Mouse (Mus musculus) embryo, embryonic 11.5 days (tissue): Measurements from ENCODE around the gene Lamtor3.
"Not testable (repeated sequence)": the region's sequence is repeated elsewhere in the genome, so short reads cannot be mapped to it uniquely, and the experiment has no call there.

Source experiments
- DNase-seq: peaks from one replicate; pipeline ENCODE4 v3.0.0-alpha.2; 2012; ENCODE audit warnings: low read depth, low spot score

Lamtor3 gene

DNA sequence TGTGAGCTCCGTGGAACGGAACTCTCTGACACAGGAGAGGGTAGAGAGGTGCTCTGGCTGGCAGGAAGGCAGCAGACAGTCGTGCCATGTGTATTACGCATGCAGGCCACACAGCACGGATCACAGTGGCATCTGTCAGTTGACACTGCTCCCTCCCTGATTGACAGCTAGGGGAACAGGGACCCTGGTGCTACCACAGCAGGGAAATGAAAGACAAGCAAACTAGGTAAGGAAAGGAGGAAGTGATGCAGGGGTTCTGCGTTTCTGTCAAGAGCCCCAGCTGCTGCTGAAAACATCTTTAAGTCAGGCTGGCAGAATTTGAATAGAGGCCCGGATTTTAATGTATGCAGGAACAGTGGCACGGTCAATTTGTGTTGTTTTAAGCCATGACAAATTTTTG lies 45.2 kb downstream of the Lamtor3 start:
- DNase-seq, result no peak

DNA sequence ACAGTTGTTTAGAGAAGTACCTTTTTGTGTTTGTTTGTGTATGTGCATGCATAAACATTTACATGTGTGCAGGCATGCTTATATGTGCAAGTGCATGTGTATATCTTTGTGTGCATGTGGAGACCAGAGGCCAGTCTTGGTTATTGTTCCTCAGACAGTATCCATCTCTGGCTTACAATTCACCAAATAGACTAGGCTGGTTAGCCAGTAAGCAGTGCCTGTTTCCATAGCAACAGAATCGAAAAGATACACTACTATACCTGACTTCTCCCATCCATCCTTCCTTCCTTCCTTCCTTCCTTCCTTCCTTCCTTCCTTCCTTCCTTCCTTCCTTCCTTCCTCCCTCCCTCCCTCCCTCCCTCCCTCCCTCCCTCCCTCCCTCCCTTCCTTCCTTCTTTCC lies 45.7 kb downstream of the Lamtor3 start:
- not testable (repeated sequence) for DNase-seq

DNA sequence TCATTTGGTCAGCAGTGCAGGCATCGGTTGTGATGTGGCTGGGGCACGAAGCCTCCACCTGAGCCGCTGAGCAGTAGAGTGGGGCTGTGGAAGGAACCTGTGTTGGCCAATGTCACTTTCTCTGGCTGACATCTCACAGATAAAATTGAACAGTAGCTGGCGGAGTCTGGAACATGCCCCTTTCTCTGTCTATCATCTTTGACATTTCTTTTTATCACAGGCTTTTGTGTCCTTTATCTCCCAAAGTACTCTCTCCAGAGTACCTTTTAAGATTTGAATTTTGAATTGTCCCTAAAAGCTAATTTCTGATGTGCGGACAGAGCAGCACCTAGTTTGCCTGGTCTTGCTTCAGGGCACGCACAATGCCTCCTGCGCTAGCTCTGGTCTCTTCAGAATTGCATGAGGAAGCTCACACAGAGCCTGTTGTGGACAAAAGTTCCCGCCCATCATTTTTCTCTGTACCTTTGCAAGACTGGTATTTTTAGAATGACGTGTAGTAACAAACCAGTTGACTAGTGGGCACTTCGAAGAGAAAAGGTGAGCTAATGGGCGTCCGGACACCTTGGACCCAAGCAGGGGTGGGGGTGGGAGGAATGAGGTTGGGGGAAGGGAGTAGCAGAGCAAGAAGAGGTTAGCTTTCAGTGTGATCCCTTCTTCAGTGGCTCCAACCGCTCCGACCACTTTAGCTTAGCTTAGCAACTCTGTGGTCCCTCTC lies 50.0 kb downstream of the Lamtor3 start:
- DNase-seq, result no peak

DNA sequence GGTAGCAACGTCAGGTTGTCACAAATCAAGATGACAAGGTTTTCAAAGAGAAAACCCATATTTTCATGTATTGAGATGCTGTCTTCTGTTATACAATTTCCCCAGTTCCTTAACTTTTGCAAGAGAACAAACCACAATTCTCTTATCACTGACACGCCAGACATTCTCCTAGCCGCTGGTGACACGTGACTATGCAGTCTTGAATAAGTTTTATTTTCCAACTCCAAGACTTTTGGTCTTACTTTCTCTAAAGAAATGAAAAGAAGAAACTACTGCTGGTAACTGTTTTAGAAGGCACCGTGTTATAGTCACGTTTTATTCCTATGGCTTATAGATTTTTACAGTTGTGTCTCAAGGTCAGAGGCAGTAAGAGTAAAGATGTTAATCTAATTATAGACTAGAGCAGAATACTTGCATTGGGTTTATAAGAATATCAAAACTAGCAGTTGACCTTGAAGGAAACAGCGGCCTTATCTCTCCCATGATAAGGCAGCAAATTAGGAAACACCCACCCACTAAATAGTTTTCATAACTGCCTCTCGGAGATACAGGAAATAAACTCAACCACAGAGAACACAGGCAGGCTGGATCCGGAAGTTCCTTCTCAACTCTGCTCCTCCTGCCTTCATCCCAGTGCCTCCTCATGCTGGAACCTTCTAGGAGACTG lies 50.6 kb downstream of the Lamtor3 start:
- DNase-seq, result no peak

DNA sequence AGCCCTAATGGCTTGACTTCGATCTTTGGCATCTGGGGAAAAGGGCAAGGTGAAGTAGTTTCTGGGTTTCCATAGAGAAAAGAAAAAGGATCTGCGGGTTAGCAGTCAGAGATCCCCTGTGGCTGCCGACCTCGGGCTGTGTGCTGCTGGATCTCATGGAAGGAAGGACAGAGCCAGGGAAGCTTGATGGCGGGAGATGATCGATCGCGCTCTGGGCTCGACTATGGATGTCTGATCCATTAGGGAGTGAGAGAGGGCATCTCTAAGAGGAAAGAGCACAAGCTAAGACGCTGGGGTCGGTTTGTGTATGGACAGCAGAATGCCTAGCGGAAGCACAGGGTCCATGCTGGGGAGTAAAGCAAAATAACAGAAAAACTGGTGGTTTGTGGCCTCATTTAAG lies 51.6 kb downstream of the Lamtor3 start:
- DNase-seq, result no peak

DNA sequence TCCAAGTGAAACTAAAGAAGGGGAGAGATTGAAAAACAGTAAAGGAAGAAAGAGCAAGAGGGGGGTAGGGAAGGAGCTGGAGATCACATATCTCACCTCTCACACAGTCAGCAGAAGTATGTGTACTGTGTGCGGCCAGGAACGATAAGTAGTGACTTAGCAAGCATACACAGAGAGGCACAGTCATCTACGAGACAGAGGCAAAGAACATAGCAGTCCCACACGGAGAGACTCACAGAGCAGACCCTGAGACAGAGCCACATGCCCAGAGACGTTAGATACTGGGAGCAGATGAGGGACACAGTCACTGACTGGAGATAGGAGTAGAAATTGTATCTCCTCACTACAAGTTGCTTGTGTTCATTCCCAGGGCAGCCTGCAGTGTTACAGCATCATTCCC lies 53.9 kb downstream of the Lamtor3 start:
- DNase-seq, result no peak

DNA sequence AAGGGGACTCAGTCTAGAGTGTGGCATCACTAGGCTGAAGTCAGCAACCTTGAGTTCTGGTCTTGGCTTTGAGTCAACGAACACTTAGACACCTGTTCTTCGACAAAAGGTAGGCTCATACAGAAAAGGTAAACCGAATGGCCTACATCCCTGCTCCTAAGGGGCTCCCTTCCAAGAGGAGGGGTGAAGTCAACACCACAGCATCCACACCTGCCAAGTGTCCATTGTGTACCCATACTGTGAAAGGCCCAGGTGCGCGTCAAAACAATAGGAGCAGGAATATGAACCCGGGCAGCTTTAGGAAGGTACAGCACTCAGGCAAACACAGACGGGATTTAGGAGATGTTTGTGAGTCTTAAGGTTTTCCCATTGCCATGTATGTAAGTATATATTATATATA lies 54.7 kb downstream of the Lamtor3 start:
- DNase-seq, result no peak

DNA sequence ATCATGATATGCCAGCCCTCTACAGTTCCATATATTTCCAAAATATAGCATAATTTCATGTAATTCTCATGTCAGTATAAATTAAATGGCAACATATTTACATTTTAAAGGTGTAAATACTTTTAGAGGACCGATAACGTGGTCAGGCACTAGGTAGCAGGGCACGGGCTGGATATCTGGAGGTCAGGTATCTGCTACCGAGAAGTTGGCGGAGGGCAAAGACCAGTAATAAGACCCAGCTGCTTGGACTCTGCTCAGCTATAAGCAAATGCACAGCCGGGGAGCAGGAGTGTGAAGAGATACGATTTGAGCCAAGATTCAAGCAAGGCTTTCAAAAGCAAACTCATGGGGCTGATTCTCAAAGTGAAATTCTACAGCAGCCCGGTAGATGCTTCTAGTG lies 56.0 kb downstream of the Lamtor3 start:
- DNase-seq, result no peak

DNA sequence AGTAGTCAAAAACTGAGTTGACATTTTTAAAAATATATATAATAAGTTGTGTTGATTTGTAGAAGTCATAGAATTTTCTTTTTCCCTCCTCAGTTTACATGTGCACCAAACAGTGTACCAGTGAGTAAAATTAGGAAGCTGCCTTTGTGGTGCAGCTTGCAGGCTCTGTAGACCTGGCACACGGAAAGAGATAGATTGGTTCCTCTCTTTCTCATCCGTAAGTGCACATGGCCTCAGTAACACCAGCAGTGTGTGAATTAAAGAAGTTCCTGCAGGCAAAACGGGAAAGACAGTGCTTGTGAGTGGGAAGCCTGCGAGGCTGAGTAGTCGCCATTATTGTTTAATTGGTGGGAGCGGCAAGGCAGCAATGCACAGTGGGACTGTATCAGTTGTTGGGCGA lies 57.1 kb downstream of the Lamtor3 start:
- DNase-seq, result no peak

DNA sequence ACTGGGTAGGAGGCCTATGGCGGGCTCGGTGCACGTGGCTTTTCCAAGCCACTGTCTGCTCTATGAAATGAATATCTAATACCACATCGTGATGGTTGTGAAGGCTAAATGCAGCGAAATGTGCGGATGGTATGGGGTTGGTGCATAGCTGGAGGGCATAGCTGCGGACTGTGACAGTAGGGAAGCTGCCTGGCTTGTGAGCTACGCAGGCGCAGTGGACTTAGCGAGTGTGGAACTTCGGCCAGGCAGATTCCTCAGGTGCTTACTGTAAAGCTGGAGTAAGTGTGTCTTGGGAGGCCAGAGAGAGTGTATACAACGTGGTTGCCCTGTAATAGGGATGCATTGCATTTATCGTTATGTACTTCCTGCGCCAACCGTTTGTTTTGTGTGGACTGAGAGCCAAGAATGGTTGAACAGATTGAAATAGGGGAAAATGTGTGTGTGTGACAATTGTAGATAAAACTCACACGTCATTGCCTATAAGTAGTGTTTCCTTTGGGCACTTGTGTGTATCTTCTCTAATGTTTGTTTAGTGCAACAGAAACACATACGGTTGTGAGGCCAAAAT lies 57.6 kb downstream of the Lamtor3 start:
- DNase-seq, result no peak

DNA sequence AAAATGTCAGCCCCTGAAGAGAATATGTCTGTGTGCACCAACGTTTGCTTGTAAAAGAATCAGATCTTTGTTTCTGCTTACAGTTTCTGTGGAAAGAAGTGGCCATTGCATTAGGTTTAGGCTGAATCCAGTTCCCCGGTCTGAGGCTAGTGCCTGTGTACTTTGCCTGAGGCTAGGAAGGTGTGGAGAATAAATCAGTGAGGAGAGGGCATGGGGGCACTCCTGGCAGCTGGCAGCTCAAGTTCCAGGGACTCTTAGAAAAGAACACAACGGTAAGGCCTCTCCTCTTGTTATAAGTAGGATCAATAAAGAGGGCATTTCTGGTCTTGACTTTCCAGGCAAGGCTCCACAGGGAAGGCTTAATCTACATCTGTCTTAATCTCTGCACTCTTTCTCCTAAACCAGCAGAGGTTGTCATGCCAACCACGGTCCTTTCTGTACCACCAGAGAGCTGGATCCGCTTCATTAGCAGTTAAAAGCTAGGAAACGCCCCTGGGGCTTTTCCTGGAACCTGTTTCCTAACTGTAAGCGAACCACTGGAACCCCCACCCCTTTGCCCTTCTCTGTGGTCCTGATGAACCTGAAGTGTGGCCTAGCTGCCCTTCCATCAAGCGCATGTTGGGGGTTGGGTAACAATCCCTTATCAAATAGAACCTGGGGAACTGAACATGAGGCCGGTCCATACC lies 58.8 kb downstream of the Lamtor3 start:
- no peak for DNase-seq

DNA sequence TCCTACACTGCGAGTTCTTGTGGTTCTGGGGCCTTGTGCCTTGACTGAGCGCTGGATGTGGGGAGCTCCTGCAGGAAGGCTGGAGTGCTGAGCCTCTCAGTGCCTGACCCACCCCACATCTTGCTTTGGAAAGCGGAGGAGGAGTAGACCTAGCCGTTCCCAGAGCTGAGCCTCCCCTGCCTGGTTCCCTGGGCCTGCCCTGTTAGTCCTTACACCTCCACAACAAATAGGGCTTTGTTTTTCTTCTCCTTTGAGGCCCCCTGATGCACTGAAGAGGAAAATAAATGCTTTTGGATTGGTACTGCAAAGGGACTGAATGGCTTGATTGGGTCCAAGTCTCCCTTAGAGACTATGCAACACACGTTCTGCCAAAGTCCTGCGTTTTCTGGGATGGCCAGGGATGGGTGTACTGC lies 59.3 kb downstream of the Lamtor3 start:
- no peak for DNase-seq

DNA sequence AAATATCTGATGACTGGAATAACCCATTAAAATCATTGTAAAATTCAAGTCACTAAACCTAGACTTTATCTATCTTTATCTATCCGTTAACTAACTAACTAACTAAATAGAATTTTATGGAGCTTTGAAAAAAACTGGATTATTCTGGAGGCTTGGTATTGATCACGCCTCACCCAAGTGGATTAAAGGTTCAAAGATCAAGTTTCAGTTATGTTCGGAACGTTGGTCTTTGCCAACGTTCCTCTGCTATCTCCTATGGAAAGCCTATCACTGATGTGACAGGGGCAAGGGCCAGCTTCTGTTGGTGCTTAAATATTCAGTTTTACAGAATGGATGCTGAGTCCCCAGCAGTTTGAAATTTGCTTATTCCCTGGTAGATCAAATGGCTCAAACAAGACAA lies 59.9 kb downstream of the Lamtor3 start:
- DNase-seq, result no peak
